Mouse (Mus musculus) myocyte (in vitro differentiated cells): ENCODE measurements around the gene Smarce1.

ENCODE experiments used
- CEBPB ChIP-seq: IDR thresholded peaks from 2 replicates; pipeline ENCODE4 v1.6.1; 2011; ENCODE audit warnings: mild to moderate bottlenecking, moderate library complexity; ENCODE audit not compliant: poor library complexity, insufficient read depth, severe bottlenecking
- E2F4 ChIP-seq: IDR thresholded peaks from one replicate; pipeline ENCODE4 v1.6.1; 2011; ENCODE audit warnings: mild to moderate bottlenecking, control low read depth, moderate library complexity; ENCODE audit not compliant: insufficient read depth
- MAX ChIP-seq: IDR thresholded peaks from one replicate; pipeline ENCODE4 v1.6.1; 2011; ENCODE audit warnings: low read depth, mild to moderate bottlenecking, control low read depth
- POLR2A ChIP-seq: IDR thresholded peaks from one replicate; pipeline ENCODE4 v1.6.1; 2011; ENCODE audit warnings: low read depth, mild to moderate bottlenecking, control low read depth, moderate library complexity; ENCODE audit not compliant: insufficient read length
- POLR2AphosphoS2 ChIP-seq: IDR thresholded peaks from one replicate; pipeline ENCODE4 v1.6.1; 2011; ENCODE audit warnings: low read depth, control low read depth; ENCODE audit not compliant: insufficient read length
- TCF12 ChIP-seq: IDR thresholded peaks from one replicate; pipeline ENCODE4 v1.6.1; 2011; ENCODE audit warnings: mild to moderate bottlenecking, control low read depth; ENCODE audit not compliant: poor library complexity, insufficient read depth, severe bottlenecking
- USF1 ChIP-seq: IDR thresholded peaks from one replicate; pipeline ENCODE4 v1.6.1; 2011; ENCODE audit warnings: low read depth, mild to moderate bottlenecking, control low read depth, moderate library complexity

GRCm38 (mm10) chr11:99276786-99277185, 46.0 kb upstream of the Smarce1 start:
- TF ChIP-seq POLR2A (no peak), MAX (no peak), CEBPB (no peak), TCF12 (no peak), E2F4 (no peak), USF1 (no peak), POLR2AphosphoS2 (no peak)
